Mouse (Mus musculus): Measurements from ENCODE around the gene Lpp. TPM values are rescaled to one million over a fixed set of nuclear protein-coding genes. Genes with fewer than 3 reads are reported as not detected.

Lpp gene
- polyA plus RNA-seq, 1 experiment from 2014 or later = 10.9 TPM

- Histone ChIP-seq H3K27me3 (replicated peaks; ENCODE audit: control insufficient read depth, insufficient read depth, low read length) (no peaks in the 10 kb centered on the region), H3K4me2 (ENCODE audit: low read length) (no peak overlapping the region), H3K36me3 (ENCODE audit: control insufficient read depth, insufficient read depth, low read length) (no peaks in the 10 kb centered on the region), H3K4me1 (ENCODE audit: control insufficient read depth, insufficient read depth, low read depth, low read length) (no peaks in the 10 kb centered on the region), H3K4me3 (ENCODE audit: low read length) (no peak overlapping the region), H3K27ac (ENCODE audit: low read depth, low read length) (no peak overlapping the region), H3K9ac (ENCODE audit: low read depth, low read length) (no peak overlapping the region), H3K9me3 (ENCODE audit: control insufficient read depth, low read length) (no peaks in the 10 kb centered on the region)
- ATAC-seq = no peak
- WGBS = 81% methylated on average over 1 of the region's 1 CpGs
Observed at GRCm38 (mm10) chr16:24839018-24839417, 445.7 kb downstream of the Lpp start.

- no peak overlapping the region for H3K4me3 ChIP-seq (ENCODE audit: low read length)
- H3K4me2 ChIP-seq (ENCODE audit: low read length) = no peak overlapping the region
- H3K27ac ChIP-seq (ENCODE audit: low read depth, low read length) = no peak overlapping the region
- H3K27me3 ChIP-seq (replicated peaks; ENCODE audit: control insufficient read depth, insufficient read depth, low read length) = no peaks in the 10 kb centered on the region
- WGBS = 92% methylated on average over 5 of the region's 5 CpGs
- no peak for ATAC-seq
- no peaks in the 10 kb centered on the region for H3K4me1 ChIP-seq (ENCODE audit: control insufficient read depth, insufficient read depth, low read depth, low read length)
- no peak overlapping the region for H3K9ac ChIP-seq (ENCODE audit: low read depth, low read length)
- no peaks in the 10 kb centered on the region for H3K9me3 ChIP-seq (ENCODE audit: control insufficient read depth, low read length)
- H3K36me3 ChIP-seq (ENCODE audit: control insufficient read depth, insufficient read depth, low read length) = no peaks in the 10 kb centered on the region
Observed at GRCm38 (mm10) chr16:24840073-24840472, 446.8 kb downstream of the Lpp start.

- 79% methylated on average over 1 of the region's 1 CpGs for WGBS
- ATAC-seq = no peak
Observed at GRCm38 (mm10) chr16:24846141-24846540, 452.8 kb downstream of the Lpp start.

GRCm38 (mm10) chr16:24859509-24860140, 466.3 kb downstream of the Lpp start:
- Histone ChIP-seq H3K4me3 (ENCODE audit: low read length) (no peak overlapping the region), H3K27ac (ENCODE audit: low read depth, low read length) (no peak overlapping the region), H3K27me3 (replicated peaks; ENCODE audit: control insufficient read depth, insufficient read depth, low read length) (no peaks in the 10 kb centered on the region), H3K36me3 (ENCODE audit: control insufficient read depth, insufficient read depth, low read length) (no peaks in the 10 kb centered on the region), H3K4me1 (ENCODE audit: control insufficient read depth, insufficient read depth, low read depth, low read length) (no peaks in the 10 kb centered on the region), H3K9ac (ENCODE audit: low read depth, low read length) (no peak overlapping the region), H3K4me2 (ENCODE audit: low read length) (no peak overlapping the region), H3K9me3 (ENCODE audit: control insufficient read depth, low read length) (no peaks in the 10 kb centered on the region)
- no peak for ATAC-seq
- WGBS = 88% methylated on average over 9 of the region's 9 CpGs

More at GRCm38 (mm10) chr16:24846141-24846540, 452.8 kb downstream of the Lpp start:
- Histone ChIP-seq H3K4me3 (ENCODE audit: low read length) (no peak overlapping the region), H3K27me3 (replicated peaks; ENCODE audit: control insufficient read depth, insufficient read depth, low read length) (no peaks in the 10 kb centered on the region), H3K4me2 (ENCODE audit: low read length) (no peak overlapping the region), H3K27ac (ENCODE audit: low read depth, low read length) (no peak overlapping the region), H3K9me3 (ENCODE audit: control insufficient read depth, low read length) (no peaks in the 10 kb centered on the region), H3K9ac (ENCODE audit: low read depth, low read length) (no peak overlapping the region), H3K36me3 (ENCODE audit: control insufficient read depth, insufficient read depth, low read length) (no peaks in the 10 kb centered on the region), H3K4me1 (ENCODE audit: control insufficient read depth, insufficient read depth, low read depth, low read length) (no peaks in the 10 kb centered on the region)

- Histone ChIP-seq H3K27me3 (replicated peaks; ENCODE audit: control insufficient read depth, insufficient read depth, low read length) (no peaks in the 10 kb centered on the region), H3K36me3 (ENCODE audit: control insufficient read depth, insufficient read depth, low read length) (no peaks in the 10 kb centered on the region), H3K4me3 (ENCODE audit: low read length) (no peak overlapping the region), H3K27ac (ENCODE audit: low read depth, low read length) (no peak overlapping the region), H3K9me3 (ENCODE audit: control insufficient read depth, low read length) (no peaks in the 10 kb centered on the region), H3K4me2 (ENCODE audit: low read length) (no peak overlapping the region), H3K9ac (ENCODE audit: low read depth, low read length) (no peak overlapping the region), H3K4me1 (ENCODE audit: control insufficient read depth, insufficient read depth, low read depth, low read length) (no peaks in the 10 kb centered on the region)
- ATAC-seq = no peak
- WGBS = 93% methylated on average over 7 of the region's 7 CpGs
Observed at GRCm38 (mm10) chr16:24860445-24860844, 467.1 kb downstream of the Lpp start.

GRCm38 (mm10) chr16:24861374-24861773, 468.1 kb downstream of the Lpp start:
- Histone ChIP-seq H3K4me3 (ENCODE audit: low read length) (no peak overlapping the region), H3K36me3 (ENCODE audit: control insufficient read depth, insufficient read depth, low read length) (no peaks in the 10 kb centered on the region), H3K9me3 (ENCODE audit: control insufficient read depth, low read length) (no peaks in the 10 kb centered on the region), H3K27ac (ENCODE audit: low read depth, low read length) (no peak overlapping the region), H3K4me1 (ENCODE audit: control insufficient read depth, insufficient read depth, low read depth, low read length) (no peaks in the 10 kb centered on the region), H3K9ac (ENCODE audit: low read depth, low read length) (no peak overlapping the region), H3K27me3 (replicated peaks; ENCODE audit: control insufficient read depth, insufficient read depth, low read length) (no peaks in the 10 kb centered on the region), H3K4me2 (ENCODE audit: low read length) (no peak overlapping the region)
- WGBS = 86% methylated on average over 5 of the region's 5 CpGs
- ATAC-seq = no peak

- Histone ChIP-seq H3K27me3 (replicated peaks; ENCODE audit: control insufficient read depth, insufficient read depth, low read length) (no peaks in the 10 kb centered on the region), H3K4me3 (ENCODE audit: low read length) (no peak overlapping the region), H3K4me2 (ENCODE audit: low read length) (no peak overlapping the region), H3K4me1 (ENCODE audit: control insufficient read depth, insufficient read depth, low read depth, low read length) (no peaks in the 10 kb centered on the region), H3K36me3 (ENCODE audit: control insufficient read depth, insufficient read depth, low read length) (peaks cover 4% of the 10 kb centered on the region; the same call in 1 of the 2 replicates), H3K9me3 (ENCODE audit: control insufficient read depth, low read length) (peaks cover 7% of the 10 kb centered on the region), H3K27ac (ENCODE audit: low read depth, low read length) (no peak overlapping the region), H3K9ac (ENCODE audit: low read depth, low read length) (no peak overlapping the region)
- ATAC-seq = no peak
- 69% methylated on average over 4 of the region's 4 CpGs for WGBS
Observed at GRCm38 (mm10) chr16:24874235-24874634, 480.9 kb downstream of the Lpp start.

- no peak overlapping the region for H3K27ac ChIP-seq (ENCODE audit: low read depth, low read length)
- no peaks in the 10 kb centered on the region for H3K27me3 ChIP-seq (replicated peaks; ENCODE audit: control insufficient read depth, insufficient read depth, low read length)
- peaks cover 7% of the 10 kb centered on the region for H3K9me3 ChIP-seq (ENCODE audit: control insufficient read depth, low read length)
- no peak for ATAC-seq
- H3K4me2 ChIP-seq (ENCODE audit: low read length) = no peak overlapping the region
- no peak overlapping the region for H3K9ac ChIP-seq (ENCODE audit: low read depth, low read length)
- WGBS = 32% methylated on average over 1 of the region's 1 CpGs
- no peak overlapping the region for H3K4me3 ChIP-seq (ENCODE audit: low read length)
- H3K36me3 ChIP-seq (ENCODE audit: control insufficient read depth, insufficient read depth, low read length) = peaks cover 4% of the 10 kb centered on the region; the same call in 1 of the 2 replicates
- H3K4me1 ChIP-seq (ENCODE audit: control insufficient read depth, insufficient read depth, low read depth, low read length) = no peaks in the 10 kb centered on the region
Observed at GRCm38 (mm10) chr16:24875661-24876060, 482.4 kb downstream of the Lpp start.

GRCm38 (mm10) chr16:24878977-24879376, 485.7 kb downstream of the Lpp start:
- no peaks in the 10 kb centered on the region for H3K36me3 ChIP-seq (ENCODE audit: control insufficient read depth, insufficient read depth, low read length)
- ATAC-seq = no peak
- H3K9me3 ChIP-seq (ENCODE audit: control insufficient read depth, low read length) = no peaks in the 10 kb centered on the region
- WGBS = 87% methylated on average over 4 of the region's 4 CpGs
- H3K27ac ChIP-seq (ENCODE audit: low read depth, low read length) = no peak overlapping the region
- H3K4me3 ChIP-seq (ENCODE audit: low read length) = no peak overlapping the region
- no peak overlapping the region for H3K9ac ChIP-seq (ENCODE audit: low read depth, low read length)
- H3K27me3 ChIP-seq (replicated peaks; ENCODE audit: control insufficient read depth, insufficient read depth, low read length) = no peaks in the 10 kb centered on the region
- no peak overlapping the region for H3K4me2 ChIP-seq (ENCODE audit: low read length)
- no peaks in the 10 kb centered on the region for H3K4me1 ChIP-seq (ENCODE audit: control insufficient read depth, insufficient read depth, low read depth, low read length)
